Mouse (Mus musculus): ENCODE results near the gene Vwa3b.

- TF ChIP-seq POLR2A (IDR thresholded peaks at IDR 0.05; ENCODE audit: insufficient read depth, low read length) (no peak), CTCF (IDR thresholded peaks at IDR 0.05; ENCODE audit: low read depth, low read length) (no peak)
Measured at GRCm38 (mm10) chr1:37122306-37122705, 95.9 kb downstream of the Vwa3b start.
